Mouse (Mus musculus) spleen, adult 2 months (tissue): Measurements from ENCODE around the gene Fam20b. TPM values are rescaled to one million over a fixed set of nuclear protein-coding genes. Genes with fewer than 3 reads are reported as not detected.

ENCODE experiments used
- DNase-seq, 2 experiments: peaks; one replicate each; pipeline versions ENCODE4 v3.0.0 to v3.0.0-alpha.2; 2012 to 2021; ENCODE audit warnings: low spot score in 2 of 2, low read depth in 1 of 2
- H3K27ac ChIP-seq: fragments of 200-500 bp; 2 replicates; pipeline ENCODE4 v1.5.1; 2012; ENCODE audit warnings: low read length, inconsistent platforms; ENCODE audit not compliant: insufficient read depth
- H3K27me3 ChIP-seq: fragments of 200-500 bp; 2 replicates; pipeline ENCODE4 v1.6.1; 2012; ENCODE audit warnings: mild to moderate bottlenecking, moderate library complexity, low read length, inconsistent platforms; ENCODE audit not compliant: control insufficient read depth, insufficient read depth
- H3K36me3 ChIP-seq: fragments of 200-500 bp; 2 replicates; pipeline ENCODE4 v1.6.1; 2012; ENCODE audit warnings: mild to moderate bottlenecking, low read length, inconsistent platforms; ENCODE audit not compliant: control insufficient read depth, insufficient read depth
- H3K4me1 ChIP-seq: fragments of 200-500 bp; 2 replicates; pipeline ENCODE4 v1.6.1; 2011; ENCODE audit warnings: inconsistent platforms; ENCODE audit not compliant: control insufficient read depth, insufficient read depth, insufficient read length
- H3K4me3 ChIP-seq: fragments of 200-500 bp; 2 replicates; pipeline ENCODE4 v1.5.1; 2011; ENCODE audit warnings: mild to moderate bottlenecking, inconsistent platforms; ENCODE audit not compliant: insufficient read depth, insufficient read length; ENCODE audit errors: extremely low read depth
- CTCF ChIP-seq: fragments of 200-500 bp; IDR thresholded peaks from 2 replicates; pipeline ENCODE4 v1.5.1; 2011; ENCODE audit warnings: mild to moderate bottlenecking, inconsistent platforms; ENCODE audit not compliant: insufficient read depth, insufficient read length, insufficient replicate concordance; ENCODE audit errors: extremely low read depth
- POLR2A ChIP-seq: fragments of 200-500 bp; IDR thresholded peaks from 2 replicates; pipeline ENCODE4 v1.6.1; 2011; ENCODE audit warnings: low read depth, low read length, inconsistent platforms
- WGBS: fragments of 180-500 bp; shearing (Covaris S2); methylation state at CpG from one replicate; pipeline ENCODE4 v1.1.7; 2018; 5-methylcytosine and 5-hydroxymethylcytosine counted together
- polyA plus RNA-seq: library from polyadenylated mRNA; depleted of rRNA; stranded (reverse); fragments of >200 nt; gene quantifications from 2 replicates; pipeline ENCODE4 v1.2.3, GENCODE M21; 2012

Fam20b gene
- polyA plus RNA-seq, 1 experiment = 8.9 TPM

DNA sequence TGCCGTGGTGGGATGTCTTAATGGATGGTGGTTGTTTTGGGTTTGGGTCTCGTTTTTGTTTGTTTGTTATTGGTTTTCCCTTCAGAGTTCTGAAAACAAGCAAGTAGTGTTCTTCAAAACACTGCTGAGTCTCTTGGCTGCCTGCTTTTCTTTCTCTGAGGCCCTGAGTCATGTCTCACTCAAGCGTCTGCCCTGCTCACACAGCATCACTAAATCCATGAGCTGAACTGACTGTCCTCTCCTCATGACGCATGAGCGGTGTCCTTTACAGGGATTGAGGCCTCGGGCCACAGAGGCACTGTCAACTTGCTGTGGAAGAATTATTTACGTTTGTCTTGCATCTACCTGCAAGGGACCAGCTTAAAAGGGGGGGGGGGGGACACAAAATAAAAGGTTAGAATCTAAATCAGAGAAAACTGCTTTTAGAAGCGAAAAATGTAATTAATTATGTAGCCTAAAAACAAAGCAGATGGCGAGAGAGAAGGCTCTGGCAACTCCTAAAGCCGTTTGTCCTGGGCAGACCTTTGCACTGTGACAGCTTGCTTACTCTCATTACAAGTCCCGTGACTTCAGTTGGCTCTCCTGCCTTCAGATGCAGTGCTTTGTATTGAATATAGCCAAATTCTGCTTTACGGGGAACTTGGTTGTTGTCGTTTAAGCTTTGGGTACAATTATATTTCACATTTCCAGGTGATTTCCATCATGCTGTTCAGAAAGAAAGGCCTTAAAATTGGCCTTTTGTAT is 73.9 kb downstream of the Fam20b start:
- Histone ChIP-seq H3K27me3 (no peaks in the 10 kb centered on the region), H3K36me3 (peaks cover 35% of the 10 kb centered on the region), H3K4me1 (no peaks in the 10 kb centered on the region), H3K4me3 (no peak overlapping the region), H3K27ac (no peak overlapping the region)
- TF ChIP-seq POLR2A = no peak
- TF ChIP-seq CTCF = no peak
- 90% methylated on average over 13 of the region's 13 CpGs for WGBS
- no peak for DNase-seq

DNA sequence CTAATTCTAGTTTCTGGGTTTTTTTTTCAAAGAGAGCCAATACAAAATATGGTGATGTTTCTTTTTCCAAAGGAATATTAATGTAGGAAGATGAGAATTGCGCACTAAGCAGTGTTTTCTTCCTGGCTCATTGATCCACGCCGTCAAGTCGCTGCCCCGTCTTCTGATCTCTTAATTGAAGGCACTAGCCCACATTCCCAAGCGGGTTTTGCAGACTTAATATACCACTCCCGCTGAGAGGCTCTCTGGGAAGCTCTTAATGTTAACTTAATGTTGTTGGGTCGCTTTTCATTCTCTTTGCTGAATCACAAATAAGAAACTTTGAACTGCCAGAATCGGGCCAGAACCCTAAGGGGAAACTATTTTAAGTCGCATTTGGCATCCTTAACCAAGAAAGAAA is 74.8 kb downstream of the Fam20b start:
- H3K36me3 ChIP-seq = peaks cover 35% of the 10 kb centered on the region

GRCm38 (mm10) chr1:156642813-156643212 is 76.1 kb downstream of the Fam20b start:
- Histone ChIP-seq H3K4me1 (no peaks in the 10 kb centered on the region), H3K27me3 (no peaks in the 10 kb centered on the region), H3K36me3 (peaks cover 39% of the 10 kb centered on the region), H3K27ac (no peak overlapping the region), H3K4me3 (no peak overlapping the region)
- 76% methylated on average over 12 of the region's 12 CpGs for WGBS
- TF ChIP-seq POLR2A (no peak), CTCF (no peak)
- no peak for DNase-seq

More for the DNA sequence above, 74.8 kb downstream of the Fam20b start:
- no peaks in the 10 kb centered on the region for H3K27me3 ChIP-seq
- H3K4me1 ChIP-seq = no peaks in the 10 kb centered on the region
- no peak overlapping the region for H3K27ac ChIP-seq
- DNase-seq = no peak
- 94% methylated on average over 10 of the region's 10 CpGs for WGBS
- H3K4me3 ChIP-seq = no peak overlapping the region
- TF ChIP-seq CTCF = no peak
- no peak for TF ChIP-seq POLR2A

DNA sequence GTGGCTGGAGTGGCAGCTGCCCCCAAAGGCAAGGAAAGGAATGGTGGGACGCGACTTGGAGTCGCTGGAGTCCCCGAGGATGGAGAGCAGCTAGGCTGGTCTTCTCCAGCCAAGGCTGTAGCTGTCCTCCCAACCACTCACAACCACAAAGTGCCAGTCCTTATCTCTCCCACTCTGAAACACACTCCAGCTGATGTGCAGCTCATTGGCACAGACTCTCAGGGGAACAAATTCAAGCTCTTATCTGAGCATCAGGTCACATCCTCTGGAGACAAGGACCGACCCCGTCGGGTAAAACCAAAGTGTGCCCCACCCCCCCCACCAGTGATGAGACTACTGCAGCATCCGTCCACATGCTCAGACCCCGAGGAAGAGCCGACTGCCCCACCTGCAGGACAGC is 77.1 kb downstream of the Fam20b start:
- Histone ChIP-seq H3K36me3 (peaks cover 36% of the 10 kb centered on the region), H3K27ac (no peak overlapping the region), H3K4me3 (no peak overlapping the region), H3K4me1 (no peaks in the 10 kb centered on the region), H3K27me3 (no peaks in the 10 kb centered on the region)
- 68% methylated on average over 10 of the region's 10 CpGs for WGBS
- DNase-seq = no peak
- TF ChIP-seq CTCF (no peak), POLR2A (no peak)

DNA sequence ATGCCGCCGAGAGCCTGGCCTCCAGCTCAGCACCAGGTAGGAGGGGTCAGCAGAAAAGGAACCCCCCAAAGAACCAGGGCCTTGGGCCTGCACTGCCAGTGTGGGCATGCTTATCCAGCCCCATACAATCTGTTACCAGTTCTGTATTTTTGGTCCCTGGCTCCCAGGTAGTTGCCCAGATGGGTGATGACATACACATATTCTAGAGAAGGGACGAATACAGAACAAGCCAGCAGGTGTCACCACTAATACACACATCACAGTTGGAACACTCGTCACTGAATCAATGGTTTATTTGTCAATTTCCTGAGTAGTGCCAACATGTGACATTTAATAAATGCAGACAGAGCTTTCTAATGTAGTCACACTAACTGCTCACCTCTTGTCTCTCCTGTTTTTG is 78.3 kb downstream of the Fam20b start:
- 76% methylated on average over 4 of the region's 4 CpGs for WGBS
- Histone ChIP-seq H3K27me3 (no peaks in the 10 kb centered on the region), H3K36me3 (peaks cover 41% of the 10 kb centered on the region), H3K4me3 (no peak overlapping the region), H3K27ac (no peak overlapping the region), H3K4me1 (no peaks in the 10 kb centered on the region)
- DNase-seq = no peak
- no peak for TF ChIP-seq POLR2A
- no peak for TF ChIP-seq CTCF

DNA sequence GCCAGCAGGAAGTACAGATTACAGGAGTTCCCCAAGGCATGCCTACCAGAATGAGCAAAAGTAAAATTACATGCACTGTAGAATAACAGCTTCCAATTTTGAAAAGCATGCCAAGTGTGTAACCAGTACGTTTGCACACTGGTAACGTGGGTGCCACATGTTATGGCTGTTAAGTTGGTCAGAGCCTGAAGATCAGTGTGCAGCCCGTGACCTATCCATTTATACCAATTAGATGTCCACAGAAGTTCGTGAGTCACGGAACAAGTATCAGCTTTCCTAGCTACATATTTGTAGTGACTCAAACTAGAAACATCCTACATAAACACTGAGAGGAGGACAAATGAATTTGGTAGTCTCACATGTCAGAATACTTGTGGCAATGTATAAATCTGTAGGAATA is 79.4 kb downstream of the Fam20b start:
- WGBS = 97% methylated on average over 5 of the region's 5 CpGs
- Histone ChIP-seq H3K4me3 (no peak overlapping the region), H3K36me3 (peaks cover 45% of the 10 kb centered on the region)

DNA sequence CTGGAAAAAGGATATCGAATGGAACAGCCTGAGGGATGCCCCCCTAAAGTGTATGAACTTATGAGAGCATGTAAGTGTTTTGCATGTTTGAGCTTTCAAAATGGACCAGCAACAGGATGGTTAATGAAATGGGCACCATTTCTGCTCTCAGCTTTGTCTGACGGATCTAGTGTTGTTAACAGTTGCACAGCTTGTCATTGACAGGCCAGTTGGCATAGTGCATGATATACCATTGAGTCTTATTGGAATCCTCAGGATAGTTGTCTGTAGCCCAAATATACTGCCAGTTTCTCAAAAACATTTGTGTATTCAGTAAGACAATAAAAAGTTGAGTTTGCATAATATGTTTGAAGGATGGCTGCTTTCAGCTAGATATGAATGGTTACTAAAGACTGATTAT is 83.7 kb downstream of the Fam20b start:
- no peak for DNase-seq
- TF ChIP-seq CTCF (no peak), POLR2A (no peak)
- Histone ChIP-seq H3K36me3 (peaks cover 44% of the 10 kb centered on the region), H3K4me1 (no peaks in the 10 kb centered on the region), H3K27ac (no peak overlapping the region), H3K27me3 (no peaks in the 10 kb centered on the region), H3K4me3 (no peak overlapping the region)
- 96% methylated on average over 2 of the region's 2 CpGs for WGBS

More for the DNA sequence above, 79.4 kb downstream of the Fam20b start:
- Histone ChIP-seq H3K27ac (no peak overlapping the region), H3K4me1 (no peaks in the 10 kb centered on the region), H3K27me3 (no peaks in the 10 kb centered on the region)
- DNase-seq = no peak
- TF ChIP-seq POLR2A = no peak
- no peak for TF ChIP-seq CTCF
